Mouse (Mus musculus) natural killer cell, adult 2 months (primary cell): ENCODE results near the gene Mpi.
A peak's percentile ranks its signal among the peaks of the same experiment; 100 is the strongest.

Experiments used
- DNase-seq, 2 experiments: peaks; one replicate each; pipeline ENCODE4 v3.0.0; 2022; ENCODE audit warnings: low spot score in 2 of 2

Mpi gene

DNA sequence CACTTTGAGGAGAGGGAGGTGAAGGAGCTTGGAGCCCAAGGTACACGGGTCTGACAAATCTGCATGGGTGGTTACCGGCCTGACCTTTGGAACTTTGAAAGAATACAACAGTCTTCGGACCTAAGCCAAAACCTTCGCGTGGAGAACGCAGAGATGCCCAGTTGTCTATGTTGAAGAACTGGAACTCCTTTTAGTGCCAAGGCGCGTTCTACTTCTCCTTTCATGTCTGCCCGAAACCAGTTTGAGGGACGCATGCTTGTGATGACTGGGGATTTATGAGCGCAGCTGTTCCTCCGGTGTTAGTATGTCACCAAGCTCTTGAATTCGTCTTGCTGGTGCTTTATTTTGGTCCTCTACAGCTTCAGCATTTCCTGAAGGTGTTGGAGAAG is 9.1 kb upstream of the Mpi start:
- DNase-seq, result peak in 1 of 2 experiments; percentile 50

DNA sequence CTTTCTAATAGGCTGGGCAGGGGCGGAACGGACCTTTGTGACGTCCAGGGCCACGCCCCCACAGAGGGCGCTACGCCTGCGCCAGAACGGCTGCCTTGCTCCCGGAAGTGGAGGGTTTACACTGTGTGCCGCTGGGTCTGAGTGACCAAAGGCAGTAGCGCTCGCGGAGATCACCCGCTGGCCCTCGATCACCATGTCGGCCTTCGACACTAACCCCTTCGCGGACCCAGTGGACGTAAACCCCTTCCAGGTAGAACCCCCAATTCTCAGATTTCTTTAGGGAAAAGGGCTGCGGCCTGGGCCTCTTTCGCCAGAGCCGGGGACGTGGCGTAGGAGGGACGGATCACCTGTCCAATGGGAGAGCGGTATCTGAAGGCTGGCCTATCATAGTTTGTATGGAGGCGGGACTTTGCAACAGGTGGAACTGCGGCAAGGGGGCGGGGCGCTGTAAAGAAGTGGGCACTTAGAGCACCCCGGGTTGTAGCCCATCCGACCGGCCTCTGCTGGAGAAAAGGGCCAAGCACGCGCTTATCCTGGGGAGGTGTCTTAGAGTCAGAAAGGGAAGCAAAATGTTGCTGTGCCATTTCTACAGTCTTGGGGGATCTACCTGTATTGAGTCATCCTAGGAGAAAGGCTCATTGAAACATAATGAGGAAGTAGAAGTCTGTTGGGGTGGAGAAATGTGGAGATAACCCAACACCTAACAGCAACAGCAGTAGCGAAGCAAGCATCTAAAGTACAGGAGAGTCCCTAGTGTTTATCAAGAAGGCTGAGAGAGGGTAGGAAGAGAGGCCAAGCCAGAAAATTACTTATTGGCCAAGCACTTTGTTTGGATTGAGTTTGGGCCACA is 8.5 kb upstream of the Mpi start, which contains the start of gene Scamp2:
Gene Scamp2 (plus strand): TSS at position 83 of the 850 bp plus-strand sequence.
- DNase-seq, result peak; percentile 93 to 95

DNA sequence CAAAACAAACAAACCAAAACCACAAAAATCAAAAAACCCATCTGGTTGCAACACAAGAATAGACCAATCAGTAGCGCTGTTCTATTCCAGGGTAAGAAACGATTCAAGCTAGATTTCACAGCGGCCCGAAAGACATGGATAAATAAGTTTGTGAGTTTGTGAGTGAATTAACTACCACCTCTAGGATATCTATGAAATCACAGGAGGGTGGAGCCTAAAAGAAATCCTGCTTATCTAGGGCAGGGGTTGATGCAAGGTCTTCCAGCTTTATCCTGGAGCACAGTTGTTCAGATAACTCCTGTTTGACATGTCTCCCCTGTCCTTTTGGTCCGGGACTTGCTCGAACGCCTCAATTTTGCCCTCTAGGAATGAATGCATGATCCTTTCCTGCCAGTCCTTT is 7.7 kb upstream of the Mpi start:
- DNase-seq, result no peak

DNA sequence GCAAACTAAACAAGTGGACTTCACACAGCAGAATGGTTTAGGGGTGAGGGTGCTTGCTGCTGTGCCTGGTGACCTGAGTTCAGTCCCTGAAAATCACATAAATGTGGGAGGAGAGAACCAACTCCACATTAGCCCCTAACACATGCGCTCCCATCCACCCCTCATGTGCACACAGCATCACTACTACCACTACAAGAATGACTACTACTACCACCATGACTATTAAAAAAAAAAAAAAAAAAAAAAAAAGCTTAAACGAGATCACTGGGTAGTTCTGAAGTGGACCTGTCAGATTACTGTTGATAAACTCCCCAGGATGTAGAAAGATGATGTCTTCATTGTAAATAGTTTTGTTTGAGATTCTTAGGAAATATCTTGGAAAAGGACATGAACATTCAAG is 7.0 kb upstream of the Mpi start:
- DNase-seq, result no peak

DNA sequence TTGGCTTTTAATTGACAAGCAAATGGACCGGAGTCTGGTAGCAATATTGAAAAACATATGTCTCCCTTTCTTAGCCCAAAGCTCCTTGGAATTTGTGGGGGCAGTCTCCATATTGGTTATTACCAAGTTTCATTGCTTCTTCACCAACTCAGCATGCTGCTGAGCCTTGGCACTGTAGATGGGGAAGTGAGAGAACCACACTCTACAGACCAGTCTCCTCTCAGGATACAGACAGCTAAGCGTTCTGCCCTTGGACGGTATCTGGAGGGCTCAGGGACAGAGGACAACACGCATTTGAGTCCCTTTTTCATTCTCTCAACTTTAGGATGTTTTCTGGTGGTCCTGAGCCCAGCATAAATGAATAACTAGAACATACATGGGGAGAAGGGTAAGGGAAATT is 6.1 kb upstream of the Mpi start:
- no peak for DNase-seq

DNA sequence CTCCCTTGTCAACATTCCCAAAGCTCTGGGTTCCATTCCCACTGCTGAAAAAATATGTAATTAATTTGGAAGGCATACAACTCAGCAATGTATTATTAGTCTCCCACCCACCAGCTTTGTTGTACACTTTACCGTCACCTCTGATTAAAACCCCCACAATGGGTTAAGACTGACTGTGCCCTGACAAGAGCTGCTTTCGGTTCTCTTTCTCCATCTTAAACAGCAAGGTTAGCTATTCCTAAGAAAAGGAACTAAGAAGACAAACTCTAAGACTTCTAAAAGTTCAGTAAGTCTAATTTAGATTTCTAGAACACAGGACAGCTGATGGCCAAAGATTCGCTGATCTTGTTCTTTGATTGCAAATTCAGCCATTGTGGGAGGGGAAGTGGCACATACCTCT is 4.7 kb upstream of the Mpi start:
- DNase-seq, result no peak

DNA sequence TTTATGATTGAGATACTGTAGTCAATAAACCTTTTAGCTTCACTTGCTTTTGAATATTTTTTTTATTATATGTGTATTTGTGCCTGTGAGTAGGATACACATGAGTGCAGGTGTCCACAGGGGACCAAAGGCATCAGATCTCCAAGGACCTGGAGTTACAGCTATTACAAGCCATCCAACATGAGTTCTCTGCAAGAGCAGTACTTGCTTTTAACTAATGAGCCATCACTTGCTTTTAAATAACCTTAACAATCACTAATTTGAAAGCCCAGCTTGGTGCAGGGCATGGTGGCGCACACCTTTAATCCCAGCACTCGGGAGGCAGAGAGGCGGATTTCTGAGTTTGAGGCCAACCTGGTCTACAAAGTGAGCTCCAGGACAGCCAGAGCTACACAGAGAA is 2.2 kb upstream of the Mpi start:
- no peak for DNase-seq

DNA sequence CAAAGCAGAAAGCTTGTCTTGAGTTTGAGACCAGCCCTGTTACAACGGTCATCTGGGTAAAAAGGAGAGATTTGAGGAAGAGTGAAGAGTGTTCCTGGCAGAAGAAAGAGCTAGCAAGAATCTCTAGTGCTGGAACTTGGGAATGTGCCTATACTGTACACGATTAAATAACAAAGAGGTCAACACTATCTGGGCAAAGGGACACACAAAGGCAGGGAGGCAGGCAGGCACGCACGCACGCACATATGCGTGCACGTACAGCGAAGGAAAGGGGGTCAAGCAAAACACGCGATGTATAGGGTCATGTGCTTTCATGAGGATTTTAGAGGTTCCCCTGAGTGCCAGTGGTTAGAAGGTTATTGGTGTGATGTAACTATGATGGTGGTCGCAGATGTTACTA is 556 bp upstream of the Mpi start:
- DNase-seq, result no peak

DNA sequence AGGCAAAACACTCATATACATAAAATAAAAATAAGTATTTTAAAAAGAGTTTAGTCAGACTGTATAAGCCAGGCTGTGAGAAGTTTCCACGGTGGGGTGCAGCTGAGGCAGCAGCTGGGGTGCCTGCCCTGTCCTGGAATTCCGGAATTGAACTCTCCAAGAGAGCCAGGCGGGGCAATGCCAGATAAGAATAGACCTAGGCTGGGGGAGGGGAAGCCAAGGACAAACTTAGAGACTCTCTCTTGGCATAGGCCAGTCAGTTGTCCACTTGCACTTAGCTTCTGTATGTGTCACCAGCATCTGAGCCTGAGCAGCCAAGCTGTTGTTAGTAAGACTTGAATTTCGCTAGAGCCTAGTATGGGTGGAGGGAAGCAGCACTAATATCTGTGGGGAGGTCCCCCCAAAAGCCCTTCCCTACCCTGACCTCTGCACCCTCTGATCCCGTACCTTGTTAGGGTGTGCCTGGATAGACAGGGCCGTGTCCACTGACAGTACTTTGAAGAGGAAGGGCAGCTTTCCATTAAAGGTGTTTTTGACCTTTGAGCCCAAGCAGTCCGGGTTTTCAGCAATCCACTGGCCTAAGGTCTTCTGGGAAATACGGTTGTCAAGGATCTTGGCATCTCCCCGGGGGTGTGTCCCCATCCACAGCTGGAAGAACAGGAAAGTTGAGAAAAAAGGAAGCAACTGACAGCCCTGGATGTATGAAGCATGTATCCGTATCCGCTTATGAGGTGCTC is 2.3 kb downstream of the Mpi start:
- no peak for DNase-seq

DNA sequence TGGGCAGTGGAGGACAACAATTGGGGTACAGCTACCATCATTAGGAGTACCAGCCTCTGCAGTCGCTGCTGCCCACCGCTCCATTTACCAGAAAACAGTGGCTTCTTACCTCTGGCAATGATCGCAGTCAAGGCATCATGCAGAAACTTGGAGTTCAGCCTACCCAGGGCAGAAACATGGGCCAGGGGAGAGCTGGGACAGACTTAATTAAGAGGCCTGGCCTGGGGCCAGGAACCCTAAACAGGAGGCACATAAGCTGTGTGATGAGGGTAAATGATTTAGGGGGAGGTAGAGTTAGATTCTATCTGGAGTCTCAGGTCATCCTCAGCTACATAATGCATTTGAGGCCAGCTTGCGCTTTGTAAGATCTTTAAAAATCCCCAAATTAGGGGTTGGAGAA is 3.4 kb downstream of the Mpi start:
- DNase-seq, result no peak

DNA sequence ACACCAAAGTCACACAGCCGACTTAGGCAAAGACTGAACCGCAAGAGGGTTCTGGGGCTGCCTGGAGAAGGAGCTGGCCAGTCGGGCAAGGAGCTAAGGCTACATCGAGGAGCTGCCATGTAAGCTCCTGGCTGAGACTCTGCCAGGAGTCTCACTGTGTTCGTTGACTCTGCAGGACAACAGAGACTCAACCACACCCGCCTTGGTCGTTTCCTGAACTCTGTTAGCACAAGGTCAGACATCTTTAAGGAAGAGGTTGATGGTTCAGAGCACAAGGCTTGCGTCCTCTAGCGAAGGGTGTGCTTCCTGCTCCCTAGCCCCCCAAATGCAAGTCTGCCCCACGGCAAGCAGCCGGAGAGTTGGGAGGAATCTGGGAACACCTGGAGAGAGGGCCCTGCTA is 4.7 kb downstream of the Mpi start:
- no peak for DNase-seq

DNA sequence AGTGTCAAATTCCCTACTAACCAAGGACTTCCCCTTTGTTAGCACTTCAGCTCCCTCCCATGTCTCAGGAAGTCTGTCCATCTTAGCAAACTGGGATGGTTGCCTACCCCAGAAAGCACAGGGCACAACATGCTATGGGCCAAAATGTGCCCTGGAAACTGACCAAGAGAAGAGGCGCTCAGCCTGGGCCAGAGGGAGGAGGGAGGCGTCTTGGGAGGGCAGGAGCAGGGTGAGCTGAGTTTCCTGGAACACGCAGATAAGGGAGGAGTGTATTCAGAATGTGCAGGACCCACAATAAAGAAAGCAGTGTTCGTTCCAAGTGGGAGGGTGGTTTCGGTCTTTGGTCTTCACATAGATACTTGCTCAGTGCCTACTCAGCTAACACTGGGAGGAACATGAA is 5.3 kb downstream of the Mpi start:
- DNase-seq, result no peak

DNA sequence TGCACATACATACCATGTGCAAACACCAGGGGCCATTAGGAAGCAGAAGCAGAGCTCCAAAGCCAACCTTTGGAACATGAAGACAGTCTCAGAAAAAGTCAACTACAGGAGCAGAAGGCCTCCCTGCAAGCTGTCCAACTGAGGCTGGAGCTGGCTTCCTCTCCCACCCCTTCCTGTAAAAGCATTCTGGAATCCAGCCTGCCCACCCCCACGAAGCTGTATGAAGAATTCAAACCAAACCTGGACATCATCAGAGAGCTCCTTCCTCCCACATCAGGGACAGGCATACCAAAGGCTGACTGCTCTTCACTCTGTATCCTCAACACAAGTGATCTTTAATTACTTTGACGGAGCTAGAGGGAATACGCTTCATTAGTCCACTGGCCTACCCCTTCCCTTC is 8.6 kb downstream of the Mpi start:
- DNase-seq, result no peak

DNA sequence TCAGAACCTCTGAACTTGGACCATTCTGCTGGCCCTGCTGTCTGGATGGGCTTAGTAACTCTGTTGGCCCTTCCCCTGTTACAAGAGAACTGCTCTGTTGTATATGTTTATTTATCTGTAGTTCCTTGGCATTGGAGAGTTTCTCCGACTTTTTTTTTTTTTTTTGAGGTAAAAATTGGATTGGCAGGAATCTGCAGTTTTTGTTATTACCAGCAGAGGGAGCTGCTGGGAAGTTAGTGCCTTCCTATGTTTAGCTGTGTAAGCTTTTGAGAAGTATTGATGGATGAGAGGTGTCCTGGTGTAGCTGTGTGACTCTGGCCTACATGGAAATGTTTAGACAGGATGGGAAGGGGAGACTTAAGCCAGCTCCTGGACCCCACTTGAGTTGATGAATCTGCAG is 11.3 kb downstream of the Mpi start:
- peak in 1 of 2 experiments; percentile 32 for DNase-seq

DNA sequence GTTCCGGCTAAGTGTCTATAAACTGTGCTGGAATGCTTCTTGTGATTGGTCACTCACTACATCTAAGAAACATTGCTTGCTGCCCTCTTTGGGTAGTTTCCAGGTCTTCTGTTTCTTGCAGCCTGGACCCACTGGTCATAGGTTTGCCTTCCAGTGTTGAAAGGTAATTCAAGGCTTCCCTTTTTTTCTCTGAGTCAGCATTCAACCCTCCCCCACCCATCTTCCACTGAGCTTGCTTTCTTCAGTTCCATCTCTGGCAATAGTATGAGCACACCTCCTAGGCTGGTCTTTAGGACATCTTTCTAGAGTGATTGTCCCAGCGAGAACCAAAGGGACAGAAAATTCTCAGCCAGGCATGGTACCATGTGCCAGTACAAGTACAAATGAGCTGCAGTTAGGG is 13.0 kb downstream of the Mpi start:
- DNase-seq, result no peak

DNA sequence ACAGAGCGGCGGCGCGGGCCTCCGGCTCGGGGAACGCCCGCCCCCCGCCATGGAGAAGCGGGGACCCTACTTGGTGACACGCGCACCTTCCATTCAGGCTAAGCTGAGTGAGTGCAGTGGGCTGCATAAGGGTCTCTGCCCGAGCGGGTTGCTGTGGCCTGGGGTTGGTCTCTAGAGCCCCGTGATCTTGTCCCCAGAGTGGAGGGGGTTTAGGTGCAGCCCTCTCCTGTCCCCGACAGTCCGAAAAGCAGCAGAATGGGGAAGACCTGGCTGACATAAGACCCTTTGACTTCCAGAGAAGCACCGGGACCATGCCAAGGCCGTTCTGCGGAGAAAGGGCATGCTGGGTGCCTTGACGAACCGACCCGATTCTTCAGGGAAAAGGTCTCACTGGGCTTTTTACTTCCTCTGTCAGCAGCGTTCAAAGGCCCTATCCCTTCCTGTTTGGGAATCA is 14.8 kb downstream of the Mpi start:
- no peak for DNase-seq

DNA sequence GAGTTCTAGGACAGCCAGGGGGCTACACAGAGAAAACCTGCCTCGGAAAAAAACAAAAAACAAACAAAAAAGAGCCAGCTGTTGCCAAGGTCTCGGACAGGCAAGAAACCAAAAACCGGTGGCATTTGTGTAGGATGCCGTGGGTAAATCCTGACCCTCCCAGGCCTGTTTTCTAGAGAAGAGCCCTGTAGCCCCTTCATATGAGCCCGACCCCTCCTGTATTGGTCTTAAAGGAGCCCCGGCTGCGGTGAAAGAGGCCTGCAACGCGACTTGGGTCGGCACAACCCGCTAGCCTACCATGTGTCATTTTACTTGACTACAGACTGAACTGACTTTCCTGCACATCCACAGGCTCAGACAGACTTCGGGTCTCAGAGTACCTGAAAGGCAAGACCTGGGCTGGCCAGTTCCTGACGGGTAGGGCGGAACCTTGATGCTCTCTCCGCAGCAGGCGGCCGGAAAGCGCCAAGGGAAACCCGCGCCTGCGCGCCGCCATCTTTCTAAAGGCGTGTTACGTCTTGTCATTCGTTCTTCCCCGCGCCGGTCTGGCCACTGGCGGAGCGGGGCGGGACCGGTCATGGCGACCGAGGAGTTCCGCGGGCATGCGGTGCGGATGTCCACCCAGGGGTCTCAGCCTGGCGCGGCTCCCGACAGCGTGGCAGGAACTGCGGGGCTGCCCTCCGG is 15.4 kb downstream of the Mpi start, which contains the start of gene Fam219b:
Gene Fam219b (plus strand): TSS at position 485 of the 684 bp plus-strand sequence.
- DNase-seq, result peak; percentile 80 to 84

DNA sequence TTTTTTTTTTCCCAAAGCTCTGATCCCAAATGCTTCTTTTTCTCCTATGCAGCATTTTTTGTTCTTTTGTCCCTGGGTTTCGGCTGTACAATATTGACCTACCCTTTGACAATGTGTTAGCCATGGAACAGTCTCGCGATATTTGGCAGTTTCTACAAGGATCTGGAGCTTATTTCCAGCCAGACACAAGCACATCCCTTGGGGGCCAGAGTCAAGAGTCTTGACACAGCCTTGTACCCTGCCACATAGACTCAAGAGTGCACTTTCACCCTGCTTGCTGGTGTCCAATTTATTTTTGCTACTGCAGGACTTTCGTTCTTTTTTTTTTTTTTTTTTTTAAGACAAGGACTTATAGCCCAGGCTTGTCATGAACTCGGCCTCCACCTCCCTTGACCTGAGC is 16.2 kb downstream of the Mpi start:
- DNase-seq, result no peak

DNA sequence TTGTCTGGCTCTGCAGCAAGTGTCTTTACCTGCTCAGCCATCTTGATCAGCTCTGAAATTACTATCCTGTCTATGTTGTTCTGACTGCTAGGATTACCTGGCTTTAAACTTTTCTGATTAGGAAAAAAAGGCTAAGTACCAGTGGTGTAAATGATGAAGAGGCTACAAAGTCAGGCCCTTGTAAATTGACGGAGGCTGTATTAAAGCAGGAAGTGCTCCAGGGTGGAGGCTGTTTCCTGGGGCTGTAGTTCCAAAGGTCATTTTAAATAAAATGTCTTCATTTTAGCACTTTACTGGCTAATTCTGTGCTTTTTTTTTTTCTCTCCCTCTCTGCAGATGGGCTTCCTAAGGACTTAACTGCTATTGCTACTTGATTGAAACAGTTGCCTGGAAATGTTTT is 20.6 kb downstream of the Mpi start:
- no peak for DNase-seq

DNA sequence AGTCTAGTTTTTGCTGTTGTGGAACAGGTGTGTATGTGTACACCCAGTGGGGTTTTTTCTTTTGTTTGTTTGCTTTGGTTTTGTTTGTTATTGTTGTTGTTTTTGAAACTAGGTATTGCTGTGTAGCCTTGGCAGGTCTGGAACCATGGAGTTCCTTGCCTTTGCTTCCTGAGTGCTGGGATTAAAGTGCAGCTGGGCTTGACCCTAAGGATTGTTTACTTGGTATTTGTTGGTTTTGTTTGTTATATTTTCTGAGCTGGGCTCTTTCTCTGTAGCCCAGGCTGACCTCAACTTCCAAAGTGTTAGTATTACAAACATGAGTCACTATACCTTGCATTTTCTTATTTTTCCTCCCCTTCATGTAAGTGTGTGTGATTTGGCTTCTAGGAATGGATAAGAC is 26.1 kb downstream of the Mpi start:
- DNase-seq, result no peak

DNA sequence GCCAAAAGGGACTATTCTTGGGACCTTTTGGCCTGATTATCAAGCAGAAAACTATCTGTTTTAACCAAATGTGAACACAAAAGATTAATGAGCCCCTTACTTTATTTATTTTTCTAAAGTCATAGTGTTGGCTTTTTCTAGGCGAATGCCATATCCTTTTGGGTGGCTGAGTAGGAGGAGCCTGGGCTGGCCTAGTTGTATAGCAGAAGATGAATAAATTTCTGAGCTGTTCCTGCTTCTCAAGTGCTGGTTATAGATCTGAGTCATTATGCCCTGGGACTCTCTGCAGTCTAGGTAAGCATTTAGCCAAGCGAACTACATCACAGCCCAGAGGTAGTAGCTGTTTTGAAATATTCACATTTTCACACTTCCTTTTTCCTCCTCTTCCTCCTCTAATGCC is 27.0 kb downstream of the Mpi start:
- no peak for DNase-seq

DNA sequence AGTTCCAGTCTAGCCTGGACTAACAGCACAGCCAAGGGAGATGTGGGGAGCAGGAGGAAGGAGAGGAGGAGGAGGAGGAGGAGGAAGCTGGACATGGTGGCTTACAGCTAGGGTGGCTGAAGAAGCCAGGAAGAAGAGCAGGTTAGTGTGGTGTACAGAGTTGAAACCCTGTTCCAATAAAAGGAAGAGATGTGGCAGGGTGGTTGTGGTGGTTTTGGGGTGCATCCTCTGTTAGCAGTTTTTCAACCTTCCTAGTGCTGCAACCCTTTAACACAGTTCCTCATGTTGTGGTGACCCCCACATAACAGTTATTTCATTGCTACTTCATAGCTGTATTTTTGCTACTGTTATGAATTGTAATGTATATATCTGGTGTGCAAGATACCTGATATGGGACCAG is 28.1 kb downstream of the Mpi start:
- no peak for DNase-seq

DNA sequence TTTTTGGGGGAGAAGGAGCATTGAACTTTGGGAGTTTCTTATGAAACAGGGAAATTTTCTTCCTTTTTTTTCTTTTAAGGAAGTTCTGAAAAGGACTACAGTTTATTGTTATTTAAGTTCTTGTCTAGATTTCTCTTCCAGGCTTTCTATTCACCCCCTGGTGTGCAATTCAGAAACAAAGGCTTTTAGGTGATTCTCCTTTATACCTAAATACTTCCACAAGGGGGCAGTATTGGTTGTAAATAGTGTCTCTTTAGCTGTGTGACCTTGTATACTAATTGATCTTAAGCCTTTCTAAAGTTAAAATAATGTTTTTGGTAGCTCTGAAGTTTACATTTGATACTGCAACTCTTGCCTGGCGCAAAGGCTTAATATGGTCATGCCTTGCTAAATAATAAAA is 28.8 kb downstream of the Mpi start:
- peak in 1 of 2 experiments; percentile 26 for DNase-seq
